Mouse (Mus musculus): ENCODE results near the gene Brd4. TPM values are rescaled to one million over a fixed set of nuclear protein-coding genes. Genes with fewer than 3 reads are reported as not detected.
A peak's percentile ranks its signal among the peaks of the same experiment; 100 is the strongest.

Gene Brd4
- polyA plus RNA-seq, 1 experiment from 2014 or later = 28.3 TPM

GRCm38 (mm10) chr17:32313892-32314291 lies 29.4 kb upstream of the Brd4 start:
- Histone ChIP-seq H3K27me3 (no peaks in the 10 kb centered on the region), H3K27ac (peak overlapping the region; percentile 15; the same call in 1 of the 2 replicates), H3K9me3 (replicated peaks) (no peaks in the 10 kb centered on the region), H3K4me1 (replicated peaks) (peaks cover 36% of the 10 kb centered on the region), H3K9ac (no peak overlapping the region), H3K4me2 (no peak overlapping the region), H3K4me3 (replicated peaks) (no peak overlapping the region), H3K36me3 (peaks cover 98% of the 10 kb centered on the region)
- ATAC-seq (ENCODE audit: low read depth) (peak; percentile 50), DNase-seq (no peak)
- 38% methylated on average over 5 of the region's 5 CpGs for WGBS (ENCODE audit: insufficient replicate concordance)

GRCm38 (mm10) chr17:32312801-32313200 lies 28.3 kb upstream of the Brd4 start:
- Histone ChIP-seq H3K27ac (no peak overlapping the region), H3K9ac (no peak overlapping the region), H3K4me2 (no peak overlapping the region), H3K4me3 (replicated peaks) (no peak overlapping the region), H3K36me3 (peaks cover 98% of the 10 kb centered on the region), H3K4me1 (replicated peaks) (peaks cover 36% of the 10 kb centered on the region), H3K9me3 (replicated peaks) (no peaks in the 10 kb centered on the region), H3K27me3 (no peaks in the 10 kb centered on the region)
- WGBS (ENCODE audit: insufficient replicate concordance) = 90% methylated on average over 8 of the region's 8 CpGs
- DNase-seq (no peak), ATAC-seq (ENCODE audit: low read depth) (no peak)

- H3K27ac ChIP-seq = peak overlapping the region; percentile 2; the same call in 1 of the 2 replicates
- ATAC-seq (ENCODE audit: low read depth) (peak; percentile 65; the same call in 1 of the 2 replicates), DNase-seq (no peak)
- H3K4me3 ChIP-seq (replicated peaks) = no peak overlapping the region
- H3K4me2 ChIP-seq = no peak overlapping the region
- H3K27me3 ChIP-seq = no peaks in the 10 kb centered on the region
- no peak overlapping the region for H3K9ac ChIP-seq
- 35% methylated on average over 4 of the region's 4 CpGs for WGBS (ENCODE audit: insufficient replicate concordance)
- peaks cover 98% of the 10 kb centered on the region for H3K36me3 ChIP-seq
- no peaks in the 10 kb centered on the region for H3K9me3 ChIP-seq (replicated peaks)
- H3K4me1 ChIP-seq (replicated peaks) = peaks cover 33% of the 10 kb centered on the region
Observed at GRCm38 (mm10) chr17:32307963-32308362, 23.4 kb upstream of the Brd4 start.

- Histone ChIP-seq H3K4me3 (replicated peaks) (no peak overlapping the region), H3K27me3 (no peaks in the 10 kb centered on the region), H3K27ac (no peak overlapping the region), H3K4me1 (replicated peaks) (no peaks in the 10 kb centered on the region), H3K9me3 (replicated peaks) (no peaks in the 10 kb centered on the region), H3K4me2 (no peak overlapping the region), H3K9ac (no peak overlapping the region), H3K36me3 (peaks cover 2% of the 10 kb centered on the region)
- DNase-seq = no peak
- 72% methylated on average over 1 of the region's 1 CpGs for WGBS (ENCODE audit: insufficient replicate concordance)
- no peak for ATAC-seq (ENCODE audit: low read depth)
Observed at GRCm38 (mm10) chr17:32298125-32298524, 13.6 kb upstream of the Brd4 start.

- no peaks in the 10 kb centered on the region for H3K9me3 ChIP-seq (replicated peaks)
- no peak overlapping the region for H3K27ac ChIP-seq
- no peak overlapping the region for H3K9ac ChIP-seq
- H3K27me3 ChIP-seq = no peaks in the 10 kb centered on the region
- ATAC-seq (ENCODE audit: low read depth) (no peak), DNase-seq (no peak)
- no peak overlapping the region for H3K4me3 ChIP-seq (replicated peaks)
- no peaks in the 10 kb centered on the region for H3K36me3 ChIP-seq
- 71% methylated on average over 2 of the region's 2 CpGs for whole genome bisulfite sequencing (ENCODE audit: insufficient replicate concordance)
- 0 out of 2 replicates have a peak, but pooled peaks cover 2% of the 10 kb centered on the region for H3K4me1 ChIP-seq (replicated peaks)
- H3K4me2 ChIP-seq = no peak overlapping the region
Observed at GRCm38 (mm10) chr17:32295901-32296300, 11.4 kb upstream of the Brd4 start.

GRCm38 (mm10) chr17:32295160-32295559 lies 10.6 kb upstream of the Brd4 start:
- Histone ChIP-seq H3K27ac (no peak overlapping the region), H3K36me3 (no peaks in the 10 kb centered on the region), H3K4me2 (no peak overlapping the region), H3K9me3 (replicated peaks) (no peaks in the 10 kb centered on the region), H3K4me1 (replicated peaks) (0 out of 2 replicates have a peak, but pooled peaks cover 2% of the 10 kb centered on the region), H3K4me3 (replicated peaks) (no peak overlapping the region), H3K9ac (no peak overlapping the region), H3K27me3 (no peaks in the 10 kb centered on the region)
- ATAC-seq (ENCODE audit: low read depth) (no peak), DNase-seq (no peak)
- 56% methylated on average over 4 of the region's 4 CpGs for WGBS (ENCODE audit: insufficient replicate concordance)

GRCm38 (mm10) chr17:32285138-32285670 lies 682 bp upstream of the Brd4 start:
- Histone ChIP-seq H3K4me1 (replicated peaks) (peaks cover 43% of the 10 kb centered on the region), H3K9me3 (replicated peaks) (no peaks in the 10 kb centered on the region), H3K27me3 (no peaks in the 10 kb centered on the region), H3K4me3 (replicated peaks) (peak overlapping the region; percentile 99), H3K9ac (peak overlapping the region; percentile 98), H3K4me2 (peak overlapping the region; percentile 84), H3K36me3 (no peaks in the 10 kb centered on the region), H3K27ac (peak overlapping the region; percentile 99)
- WGBS (ENCODE audit: insufficient replicate concordance) = 35% methylated on average over 6 of the region's 6 CpGs
- ATAC-seq (ENCODE audit: low read depth) (no peak), DNase-seq (peak; percentile 24)

GRCm38 (mm10) chr17:32283771-32284221 lies 726 bp downstream of the Brd4 start:
- Histone ChIP-seq H3K9ac (peak overlapping the region; percentile 98), H3K4me3 (replicated peaks) (peak overlapping the region; percentile 99), H3K9me3 (replicated peaks) (no peaks in the 10 kb centered on the region), H3K4me2 (peak overlapping the region; percentile 84), H3K27me3 (no peaks in the 10 kb centered on the region), H3K4me1 (replicated peaks) (peaks cover 54% of the 10 kb centered on the region), H3K36me3 (0 out of 2 replicates have a peak, but pooled peaks cover 4% of the 10 kb centered on the region), H3K27ac (peak overlapping the region; percentile 99)
- WGBS (ENCODE audit: insufficient replicate concordance) = 0% methylated on average over 29 of the region's 41 CpGs
- ATAC-seq (ENCODE audit: low read depth) = peak; percentile 70
- DNase-seq = peak; percentile 57

- Histone ChIP-seq H3K9ac (peak overlapping the region; percentile 98), H3K4me2 (peak overlapping the region; percentile 84), H3K9me3 (replicated peaks) (no peaks in the 10 kb centered on the region), H3K36me3 (0 out of 2 replicates have a peak, but pooled peaks cover 5% of the 10 kb centered on the region), H3K4me3 (replicated peaks) (peak overlapping the region; percentile 99), H3K4me1 (replicated peaks) (peaks cover 59% of the 10 kb centered on the region), H3K27ac (peak overlapping the region; percentile 99), H3K27me3 (no peaks in the 10 kb centered on the region)
- ATAC-seq (ENCODE audit: low read depth) (peak; percentile 20; the same call in 1 of the 2 replicates), DNase-seq (no peak)
- WGBS (ENCODE audit: insufficient replicate concordance) = 6% methylated on average over 7 of the region's 7 CpGs
Observed at GRCm38 (mm10) chr17:32283341-32283740, 1.2 kb downstream of the Brd4 start.

- Histone ChIP-seq H3K4me3 (replicated peaks) (peak overlapping the region; percentile 17), H3K9ac (0 out of 2 replicates have a peak overlapping the region, but pooled peaks have one; percentile 19), H3K27me3 (no peaks in the 10 kb centered on the region), H3K27ac (peak overlapping the region; percentile 62), H3K4me2 (peak overlapping the region; percentile 39), H3K9me3 (replicated peaks) (no peaks in the 10 kb centered on the region), H3K36me3 (0 out of 2 replicates have a peak, but pooled peaks cover 5% of the 10 kb centered on the region), H3K4me1 (replicated peaks) (peaks cover 67% of the 10 kb centered on the region)
- no peak for ATAC-seq (ENCODE audit: low read depth)
- 52% methylated on average over 4 of the region's 4 CpGs for WGBS (ENCODE audit: insufficient replicate concordance)
- no peak for DNase-seq
Observed at GRCm38 (mm10) chr17:32281611-32282310, 2.8 kb downstream of the Brd4 start.

GRCm38 (mm10) chr17:32281126-32281525 lies 3.4 kb downstream of the Brd4 start:
- DNase-seq = no peak
- no peak for ATAC-seq (ENCODE audit: low read depth)
- Histone ChIP-seq H3K9me3 (replicated peaks) (no peaks in the 10 kb centered on the region), H3K4me3 (replicated peaks) (no peak overlapping the region), H3K9ac (no peak overlapping the region), H3K4me1 (replicated peaks) (peaks cover 71% of the 10 kb centered on the region), H3K36me3 (0 out of 2 replicates have a peak, but pooled peaks cover 5% of the 10 kb centered on the region), H3K27me3 (no peaks in the 10 kb centered on the region), H3K4me2 (peak overlapping the region; percentile 39; the same call in 1 of the 2 replicates), H3K27ac (no peak overlapping the region)
- 78% methylated on average over 2 of the region's 2 CpGs for WGBS (ENCODE audit: insufficient replicate concordance)

Data from liver, embryonic 13.5 days (tissue).